Mouse (Mus musculus) urinary bladder, postnatal 25 days (tissue): ENCODE results near the gene Nav3.

Experiments used
- DNase-seq: peaks from one replicate; pipeline ENCODE4 v3.0.0; 2022; ENCODE audit warnings: low spot score

The Nav3 gene

DNA sequence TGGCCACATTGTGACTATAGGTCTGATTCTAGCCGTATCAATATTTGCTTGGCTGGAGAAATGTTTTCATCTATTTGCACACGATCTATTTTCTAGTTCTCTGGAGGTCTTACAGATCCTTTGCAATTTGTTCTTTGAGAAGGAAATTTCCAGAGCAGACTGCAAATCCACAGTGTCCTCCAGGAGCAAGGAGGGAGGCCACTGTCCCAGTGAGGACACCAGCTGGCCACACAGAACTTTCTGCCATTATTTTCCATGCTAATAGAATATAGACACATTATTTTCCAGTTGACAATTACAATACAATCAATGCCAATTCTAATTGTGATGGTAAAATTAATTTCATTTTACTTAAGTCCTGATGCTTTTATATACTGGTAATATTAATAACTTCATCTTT lies 783.1 kb downstream of the Nav3 start:
- DNase-seq = no peak

GRCm38 (mm10) chr10:109667453-109667852 lies 788.6 kb downstream of the Nav3 start:
- no peak for DNase-seq

DNA sequence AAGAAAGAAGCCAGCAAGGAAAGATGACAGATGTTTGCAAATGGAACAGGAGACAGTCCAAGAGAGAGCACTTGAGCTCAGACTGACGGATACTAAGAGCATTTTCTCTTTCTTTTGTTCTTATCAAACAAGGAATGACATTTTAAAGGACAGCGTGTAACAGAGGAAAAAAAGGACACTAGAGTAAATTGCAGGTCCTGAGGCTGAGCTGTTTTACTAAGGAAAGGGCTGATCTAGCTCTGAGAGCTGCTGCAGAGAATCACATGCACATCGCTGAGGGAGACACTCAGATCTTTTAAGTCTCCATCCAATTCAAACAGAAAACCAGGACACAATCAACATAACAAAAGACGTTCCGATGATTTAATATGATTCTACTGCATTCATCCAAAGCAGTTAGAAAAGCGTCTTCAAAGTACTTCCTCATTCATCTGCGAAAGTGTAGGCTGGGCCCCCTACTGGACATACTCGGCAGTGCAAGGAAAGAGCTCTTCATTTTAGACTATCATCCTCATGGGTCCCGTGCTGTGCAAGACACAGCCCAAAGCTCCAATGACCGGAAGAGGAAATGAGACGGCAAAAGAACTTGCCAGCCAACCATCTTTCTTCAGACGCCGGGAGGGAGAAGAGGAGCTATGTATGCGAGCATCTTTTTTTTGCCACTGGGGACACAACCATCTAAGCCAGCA lies 791.2 kb downstream of the Nav3 start:
- DNase-seq = peak; percentile 60

DNA sequence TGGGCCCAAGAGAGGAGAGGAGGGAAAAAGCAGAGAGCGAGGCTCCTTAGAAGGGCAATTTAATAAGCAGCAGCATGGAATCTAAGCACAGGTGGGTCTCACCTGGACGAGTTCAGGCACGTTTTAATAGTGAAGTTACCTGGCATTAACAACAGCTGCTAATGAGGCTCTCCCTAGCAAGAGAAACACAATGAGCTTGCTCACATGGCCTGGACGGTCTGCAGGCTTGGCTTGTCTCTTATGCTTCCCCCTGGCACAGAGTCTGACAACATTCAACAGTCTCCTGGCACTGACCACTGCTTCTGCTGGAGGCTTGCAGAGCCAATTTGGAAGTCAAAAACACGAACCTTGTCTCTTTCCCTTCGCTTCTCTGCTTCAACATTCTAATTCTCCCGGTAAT lies 804.5 kb downstream of the Nav3 start:
- no peak for DNase-seq

DNA sequence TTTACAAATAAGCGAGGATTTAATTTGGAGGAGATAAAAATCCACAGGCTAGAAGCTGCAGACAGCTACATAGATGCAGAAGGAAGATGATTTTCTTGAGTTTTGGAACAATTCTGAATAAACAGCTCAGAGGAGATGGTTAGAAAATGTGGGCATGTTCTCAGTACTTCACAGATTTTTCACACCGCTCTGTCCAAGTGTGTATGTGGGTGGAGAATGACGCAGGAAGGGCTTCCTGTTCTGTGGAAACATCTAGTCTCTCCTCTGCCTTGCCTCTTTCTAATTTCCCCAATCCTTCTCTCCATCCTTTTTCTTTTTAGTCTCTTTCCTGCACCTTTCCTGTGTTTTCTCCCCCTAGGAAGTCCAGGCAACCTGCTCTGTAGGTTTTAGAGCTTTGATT lies 812.4 kb downstream of the Nav3 start:
- no peak for DNase-seq

GRCm38 (mm10) chr10:109641806-109642205 lies 814.2 kb downstream of the Nav3 start:
- DNase-seq = no peak

GRCm38 (mm10) chr10:109637702-109638101 lies 818.3 kb downstream of the Nav3 start:
- DNase-seq = no peak
